Mouse (Mus musculus) forebrain, embryonic 11.5 days (tissue): ENCODE data around the gene Pdcl2. TPM values are rescaled to one million over a fixed set of nuclear protein-coding genes. Genes with fewer than 3 reads are reported as not detected.

Experiments
- ATAC-seq: fragments of 200-750 bp; cut with Nextera tagmentation; replicated peaks from 2 replicates; pipeline ENCODE4 v1.8.0; 2017; ENCODE audit warnings: moderate TSS enrichment; ENCODE audit not compliant: low FRiP score
- DNase-seq: peaks from one replicate; pipeline ENCODE4 v3.0.0-alpha.2; 2017; ENCODE audit warnings: low spot score
- H3K27ac ChIP-seq: fragments of 300-500 bp; sonication (generic); 2 replicates; pipeline ENCODE4 v1.5.1; 2014; ENCODE audit warnings: low read depth, low read length
- H3K27me3 ChIP-seq: fragments of 300-500 bp; sonication (generic); 2 replicates; pipeline ENCODE4 v1.6.1; 2014; ENCODE audit warnings: mild to moderate bottlenecking, low read length, mixed read lengths; ENCODE audit not compliant: control insufficient read depth, insufficient read depth
- H3K36me3 ChIP-seq: fragments of 300-500 bp; sonication (generic); 2 replicates; pipeline ENCODE4 v1.6.1; 2014; ENCODE audit warnings: mild to moderate bottlenecking, low read length, moderate library complexity, mixed read lengths; ENCODE audit not compliant: control insufficient read depth, insufficient read depth
- H3K4me1 ChIP-seq: fragments of 300-500 bp; sonication (generic); replicated peaks from 2 replicates; pipeline ENCODE4 v1.6.1; 2014; ENCODE audit warnings: low read length, mixed read lengths; ENCODE audit not compliant: control insufficient read depth, insufficient read depth
- H3K4me2 ChIP-seq: fragments of 300-500 bp; sonication (generic); 2 replicates; pipeline ENCODE4 v1.6.1; 2014; ENCODE audit warnings: low read depth, mild to moderate bottlenecking, low read length, moderate library complexity, mixed read lengths; ENCODE audit not compliant: severe bottlenecking
- H3K4me3 ChIP-seq: fragments of 300-500 bp; sonication (generic); 2 replicates; pipeline ENCODE4 v1.5.1; 2014; ENCODE audit warnings: low read depth, low read length
- H3K9ac ChIP-seq: fragments of 300-500 bp; sonication (generic); 2 replicates; pipeline ENCODE4 v1.6.1; 2014; ENCODE audit warnings: low read length
- H3K9me3 ChIP-seq: fragments of 300-500 bp; sonication (generic); 2 replicates; pipeline ENCODE4 v1.6.1; 2016; ENCODE audit warnings: low read length, mixed read lengths; ENCODE audit not compliant: control insufficient read depth
- WGBS: fragments of 180-500 bp; shearing (Covaris S2); extraction: QIAGEN DNeasy Blood & Tissue Kit; methylation state at CpG from one replicate; pipeline ENCODE4 v1.1.7; 2014; 5-methylcytosine and 5-hydroxymethylcytosine counted together
- polyA plus RNA-seq: library from polyadenylated mRNA; unstranded; fragments of >200 nt; fragmentation: Nextera tagmentation; extraction: Ambion mirVana; gene quantifications from 2 replicates; pipeline ENCODE4 v1.2.1, GENCODE M21; 2014

The Pdcl2 gene
- not detected in 2 replicates for polyA plus RNA-seq

GRCm38 (mm10) chr5:76330953-76331352, at the start of gene Pdcl2:
Gene Pdcl2 (minus strand): TSS chr5:76331156.
- H3K9ac ChIP-seq, result no peak within 1 kb of the TSS
- no peaks in the 10 kb centered on the region for H3K27me3 ChIP-seq
- H3K4me1 ChIP-seq, result 0 out of 2 replicates have a peak, but pooled peaks cover 2% of the 10 kb centered on the region
- 88% methylated on average over 7 of the region's 7 CpGs for WGBS
- H3K9me3 ChIP-seq, result no peaks in the 10 kb centered on the region
- H3K4me3 ChIP-seq, result no peak within 1 kb of the TSS
- DNase-seq, result no peak
- H3K36me3 ChIP-seq, result no peaks in the 10 kb centered on the region
- no peak within 1 kb of the TSS for H3K4me2 ChIP-seq
- no peak for ATAC-seq
- H3K27ac ChIP-seq, result no peak within 1 kb of the TSS

DNA sequence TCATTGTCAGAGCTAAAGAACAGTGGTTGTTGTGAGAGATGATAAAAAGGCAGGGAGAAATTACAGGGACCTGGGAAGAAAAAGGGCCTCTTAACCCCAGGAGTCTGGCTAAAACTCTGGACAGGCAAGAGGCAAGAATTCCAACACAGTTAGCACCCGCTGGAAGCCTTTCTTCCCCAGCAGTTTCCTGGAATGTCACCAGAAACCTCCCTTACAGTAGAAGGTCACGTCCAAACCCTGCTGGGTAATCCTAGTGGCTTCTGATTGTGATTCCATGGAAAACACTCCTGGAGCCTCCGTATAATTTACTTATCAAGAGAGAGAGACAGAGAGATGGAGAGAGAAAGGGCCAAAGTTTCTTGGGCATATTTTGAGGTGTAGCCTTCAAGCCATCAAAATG, 48.3 kb upstream of the Pdcl2 start:
- H3K27ac ChIP-seq, result no peak overlapping the region
- no peak for ATAC-seq
- no peak overlapping the region for H3K4me3 ChIP-seq

DNA sequence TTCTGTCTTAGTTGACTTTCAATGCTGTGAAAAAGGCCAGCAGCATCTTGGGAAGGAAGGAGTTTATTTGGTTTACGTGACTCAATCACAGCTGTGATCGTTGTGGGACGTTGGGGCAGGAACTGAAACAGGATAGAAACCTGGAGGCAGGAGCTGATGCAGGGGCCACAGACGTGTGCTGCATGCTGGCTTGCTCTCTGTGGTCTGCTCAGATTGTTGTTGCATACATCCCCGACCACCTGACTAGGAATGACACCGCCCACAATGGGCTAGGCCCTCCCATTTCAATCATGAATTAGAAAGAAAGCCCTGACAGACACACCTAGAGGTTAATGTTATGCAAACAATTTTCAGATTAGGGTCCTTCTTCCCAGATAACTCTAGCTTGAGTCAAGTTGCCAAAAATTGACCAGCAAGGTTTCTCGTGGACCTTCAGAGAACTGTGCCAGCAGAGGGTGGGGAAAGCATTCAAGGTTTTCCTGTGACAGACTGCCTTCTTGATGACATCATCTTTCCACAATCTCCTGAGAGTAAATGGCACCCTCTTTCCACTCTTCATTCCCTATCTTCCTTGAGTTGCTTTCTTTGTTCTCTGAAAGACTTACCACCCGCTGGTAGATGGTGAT, 38.4 kb upstream of the Pdcl2 start:
- H3K36me3 ChIP-seq, result no peaks in the 10 kb centered on the region
- no peak for DNase-seq
- H3K9me3 ChIP-seq, result no peaks in the 10 kb centered on the region
- no peaks in the 10 kb centered on the region for H3K4me1 ChIP-seq
- H3K9ac ChIP-seq, result no peak overlapping the region
- H3K4me2 ChIP-seq, result no peak overlapping the region
- no peak for ATAC-seq
- WGBS, result 83% methylated on average over 8 of the region's 8 CpGs
- H3K27ac ChIP-seq, result no peak overlapping the region
- H3K27me3 ChIP-seq, result peaks cover under 1% of the 10 kb centered on the region
- no peak overlapping the region for H3K4me3 ChIP-seq

More for the DNA sequence above, 48.3 kb upstream of the Pdcl2 start:
- Histone ChIP-seq H3K9me3 (no peaks in the 10 kb centered on the region), H3K27me3 (no peaks in the 10 kb centered on the region), H3K9ac (no peak overlapping the region), H3K4me2 (no peak overlapping the region), H3K4me1 (no peaks in the 10 kb centered on the region), H3K36me3 (no peaks in the 10 kb centered on the region)
- DNase-seq, result no peak
- WGBS, result 38% methylated on average over 3 of the region's 3 CpGs

- H3K36me3 ChIP-seq, result no peaks in the 10 kb centered on the region
- H3K4me1 ChIP-seq, result peaks cover 6% of the 10 kb centered on the region; the same call in 1 of the 2 replicates
- no peak for ATAC-seq
- DNase-seq, result peak; percentile 50
- H3K4me3 ChIP-seq, result no peak overlapping the region
- no peak overlapping the region for H3K4me2 ChIP-seq
- H3K27me3 ChIP-seq, result peaks cover 10% of the 10 kb centered on the region
- H3K27ac ChIP-seq, result no peak overlapping the region
- H3K9me3 ChIP-seq, result no peaks in the 10 kb centered on the region
- H3K9ac ChIP-seq, result no peak overlapping the region
- WGBS, result 42% methylated on average over 5 of the region's 5 CpGs
These were observed 34.5 kb upstream of the Pdcl2 start for GRCm38 (mm10) chr5:76365406-76365805.

GRCm38 (mm10) chr5:76363453-76364104, 32.6 kb upstream of the Pdcl2 start, which contains the start of gene Nmu:
Gene Nmu (minus strand): TSS chr5:76363788.
- Histone ChIP-seq H3K36me3 (no peaks in the 10 kb centered on the region), H3K9ac (peak within 1 kb of the TSS; percentile 29), H3K27ac (no peak within 1 kb of the TSS), H3K9me3 (no peaks in the 10 kb centered on the region), H3K4me3 (peak within 1 kb of the TSS; percentile 26), H3K4me2 (peak within 1 kb of the TSS; percentile 64), H3K27me3 (peaks cover 10% of the 10 kb centered on the region), H3K4me1 (peaks cover 6% of the 10 kb centered on the region; the same call in 1 of the 2 replicates)
- peak; percentile 62 for DNase-seq
- ATAC-seq, result peak; percentile 49; the same call in 1 of the 2 replicates
- 5% methylated on average over 34 of the region's 35 CpGs for WGBS

- Histone ChIP-seq H3K4me1 (peaks cover 6% of the 10 kb centered on the region; the same call in 1 of the 2 replicates), H3K4me3 (no peak overlapping the region), H3K9ac (no peak overlapping the region), H3K36me3 (no peaks in the 10 kb centered on the region), H3K4me2 (no peak overlapping the region), H3K9me3 (no peaks in the 10 kb centered on the region), H3K27ac (no peak overlapping the region), H3K27me3 (peaks cover 10% of the 10 kb centered on the region)
- ATAC-seq, result no peak
- DNase-seq, result no peak
- 88% methylated on average over 4 of the region's 4 CpGs for WGBS
These were observed 29.8 kb upstream of the Pdcl2 start for GRCm38 (mm10) chr5:76360786-76361185.

DNA sequence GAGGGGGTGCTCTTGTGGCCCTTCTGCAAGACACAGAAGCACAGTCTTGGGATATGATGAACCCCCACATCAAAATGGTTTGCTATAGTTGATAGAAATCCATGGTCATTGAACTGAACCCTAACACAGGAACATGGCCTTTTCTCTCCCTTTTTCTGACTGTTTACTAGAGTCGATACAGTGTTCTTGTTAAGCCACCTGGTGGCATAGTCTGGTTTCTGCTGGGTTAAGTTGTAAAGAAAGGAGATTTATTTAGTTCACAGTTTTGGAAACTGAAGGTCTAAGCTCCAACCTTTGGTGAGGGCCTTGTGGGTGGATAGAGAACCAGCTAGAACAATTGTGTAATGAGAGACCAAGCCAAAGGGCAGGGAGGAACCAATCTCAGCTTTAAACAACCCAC, 29.1 kb upstream of the Pdcl2 start:
- 83% methylated on average over 1 of the region's 1 CpGs for WGBS
- H3K4me3 ChIP-seq, result no peak overlapping the region
- H3K4me1 ChIP-seq, result peaks cover 6% of the 10 kb centered on the region; the same call in 1 of the 2 replicates
- H3K9ac ChIP-seq, result no peak overlapping the region
- no peaks in the 10 kb centered on the region for H3K9me3 ChIP-seq
- DNase-seq (no peak), ATAC-seq (no peak)
- no peaks in the 10 kb centered on the region for H3K36me3 ChIP-seq
- no peak overlapping the region for H3K4me2 ChIP-seq
- no peak overlapping the region for H3K27ac ChIP-seq
- peaks cover 10% of the 10 kb centered on the region for H3K27me3 ChIP-seq

- H3K27me3 ChIP-seq, result no peaks in the 10 kb centered on the region
- no peaks in the 10 kb centered on the region for H3K4me1 ChIP-seq
- H3K4me3 ChIP-seq, result no peak overlapping the region
- no peak overlapping the region for H3K27ac ChIP-seq
- no peaks in the 10 kb centered on the region for H3K9me3 ChIP-seq
- no peak overlapping the region for H3K9ac ChIP-seq
- WGBS, result 28% methylated on average over 7 of the region's 7 CpGs
- ATAC-seq, result peak; percentile 65
- DNase-seq, result peak; percentile 51
- H3K36me3 ChIP-seq, result no peaks in the 10 kb centered on the region
- H3K4me2 ChIP-seq, result no peak overlapping the region
These were observed 21.1 kb upstream of the Pdcl2 start for GRCm38 (mm10) chr5:76351953-76352611.
